Mouse (Mus musculus): Measurements from ENCODE around the gene Slc16a11.

- TF ChIP-seq CTCF (IDR thresholded peaks at IDR 0.05; ENCODE audit: low read depth, low read length) = no peak
- TF ChIP-seq POLR2A (IDR thresholded peaks at IDR 0.05; ENCODE audit: extremely low read depth, insufficient read depth, low read length) = no peak
Measured at GRCm38 (mm10) chr11:70199107-70199506, 13.4 kb upstream of the Slc16a11 start.
